Mouse (Mus musculus) macrophage (primary cell): ENCODE results near the gene Slc5a4a. TPM values are rescaled to one million over a fixed set of nuclear protein-coding genes. Genes with fewer than 3 reads are reported as not detected.

Source experiments
- polyA plus RNA-seq: library from polyadenylated mRNA; stranded (reverse); fragments of 250-400 nt; gene quantifications from 3 replicates; pipeline ENCODE4 v1.2.4, GENCODE M21; 2018; ENCODE audit warnings: inconsistent platforms

The Slc5a4a gene
- polyA plus RNA-seq, 1 experiment from 2014 or later = not detected

Other genes with a start within 250 kb of the Slc5a4a start
- 36.6 to 53.9 TPM (median 38.3 TPM) in 3 replicates for gene Smarcb1, start 225.8 kb upstream of the Slc5a4a start, polyA plus RNA-seq
- 7.6 to 12.8 TPM (median 11.6 TPM) in 3 replicates for gene Chchd10, start 214.3 kb upstream of the Slc5a4a start, polyA plus RNA-seq
- gene Mmp11, start 211.0 kb upstream of the Slc5a4a start, polyA plus RNA-seq = 0.36 to 1.3 TPM (median 1.0 TPM) in 3 replicates
- gene Gm867, start 206.8 kb upstream of the Slc5a4a start, polyA plus RNA-seq = not detected in 3 replicates
- gene Vpreb3, start 204.4 kb upstream of the Slc5a4a start, polyA plus RNA-seq = not detected in 3 replicates
- 0.07 TPM in 1 of 3 replicates, not detected in the others for gene Gm5134, start 192.9 kb upstream of the Slc5a4a start, polyA plus RNA-seq
- gene Zfp280b, start 114.8 kb upstream of the Slc5a4a start, polyA plus RNA-seq = 2.7 to 5.0 TPM (median 3.8 TPM) in 3 replicates
- not detected in 3 replicates for gene Slc5a4b, start 36.5 kb upstream of the Slc5a4a start, polyA plus RNA-seq
- gene Prmt2, start 90.4 kb downstream of the Slc5a4a start, polyA plus RNA-seq = 18.3 to 23.8 TPM (median 20.1 TPM) in 3 replicates
- gene S100b, start 106.4 kb downstream of the Slc5a4a start, polyA plus RNA-seq = 0.17 TPM in 1 of 3 replicates, not detected in the others
- 5.1 to 12.6 TPM (median 7.7 TPM) in 3 replicates for gene Dip2a, start 197.8 kb downstream of the Slc5a4a start, polyA plus RNA-seq